Mouse (Mus musculus) kidney, adult 2 months (tissue): Measurements from ENCODE around the gene Cdh24.

Experiments
- CTCF ChIP-seq: fragments of 200-500 bp; conservative IDR thresholded peaks from 2 replicates; pipeline ENCODE4 v1.5.1; 2011; ENCODE audit warnings: low read depth, mild to moderate bottlenecking, control low read depth, low read length, moderate library complexity, mixed read lengths; ENCODE audit not compliant: insufficient read depth, insufficient read length
- POLR2A ChIP-seq: fragments of 200-500 bp; IDR thresholded peaks from one replicate; pipeline ENCODE4 v1.6.1; 2011; ENCODE audit warnings: low read depth, low read length, control low read depth

- TF ChIP-seq POLR2A (no peak), CTCF (no peak)
Observed at GRCm38 (mm10) chr14:54603686-54604085, 37.5 kb downstream of the Cdh24 start.
